Mouse (Mus musculus): ENCODE data around the gene Smarcd1. TPM values are rescaled to one million over a fixed set of nuclear protein-coding genes. Genes with fewer than 3 reads are reported as not detected.
A peak's percentile ranks its signal among the peaks of the same experiment; 100 is the strongest.
"Not testable (repeated sequence)": the region's sequence is repeated elsewhere in the genome, so short reads cannot be mapped to it uniquely, and the experiment has no call there.

Gene Smarcd1
- polyA plus RNA-seq, 1 experiment from 2014 or later: 135 TPM

DNA sequence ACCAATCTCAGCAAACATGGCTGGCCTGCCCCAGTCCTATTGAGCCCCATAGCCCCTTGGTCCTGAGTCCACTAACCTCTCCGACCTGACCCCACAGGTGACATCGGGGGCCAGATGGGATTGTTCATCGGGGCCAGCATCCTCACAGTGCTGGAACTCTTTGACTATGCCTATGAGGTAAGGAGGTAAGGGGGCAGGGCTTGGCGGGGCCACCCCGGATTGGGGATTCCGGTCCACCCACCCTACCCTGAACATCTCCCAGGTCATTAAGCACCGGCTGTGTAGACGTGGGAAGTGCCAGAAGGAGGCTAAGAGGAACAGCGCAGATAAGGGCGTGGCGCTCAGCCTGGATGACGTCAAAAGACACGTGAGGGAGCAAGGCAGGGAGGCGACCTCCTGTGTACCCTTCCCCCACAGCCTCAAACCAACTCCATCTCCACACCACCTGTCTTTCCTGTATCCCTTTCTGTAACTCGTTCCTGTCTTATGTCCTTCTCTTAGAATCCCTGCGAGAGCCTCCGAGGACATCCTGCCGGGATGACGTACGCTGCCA is 3.3 kb upstream of the Smarcd1 start:
- Histone ChIP-seq H3K4me3 (ENCODE audit: low read depth, low read length) (no peak overlapping the region), H3K4me1 (ENCODE audit: control insufficient read depth, insufficient read depth, low read length) (peaks cover 9% of the 10 kb centered on the region), H3K9ac (ENCODE audit: low read length) (no peak overlapping the region; the same call in 1 of the 2 replicates), H3K4me2 (ENCODE audit: low read depth) (no peak overlapping the region), H3K27ac (ENCODE audit: low read depth, low read length) (no peak overlapping the region), H3K9me3 (ENCODE audit: control insufficient read depth, low read length) (no peaks in the 10 kb centered on the region), H3K36me3 (ENCODE audit: control insufficient read depth, insufficient read depth, low read length) (no peaks in the 10 kb centered on the region), H3K27me3 (ENCODE audit: control insufficient read depth, insufficient read depth, low read length) (no peaks in the 10 kb centered on the region)
- DNase-seq (ENCODE audit: low spot score) (no peak), ATAC-seq (ENCODE audit: insufficient read depth, low FRiP score, low TSS enrichment) (no peak)
- WGBS: 34% methylated on average over 20 of the region's 20 CpGs

GRCm38 (mm10) chr15:99699715-99700114 is 2.2 kb upstream of the Smarcd1 start:
- 78% methylated on average over 10 of the region's 10 CpGs for whole genome bisulfite sequencing
- Histone ChIP-seq H3K9ac (ENCODE audit: low read length) (no peak overlapping the region), H3K27me3 (ENCODE audit: control insufficient read depth, insufficient read depth, low read length) (no peaks in the 10 kb centered on the region), H3K4me2 (ENCODE audit: low read depth) (no peak overlapping the region), H3K27ac (ENCODE audit: low read depth, low read length) (no peak overlapping the region), H3K9me3 (ENCODE audit: control insufficient read depth, low read length) (no peaks in the 10 kb centered on the region), H3K4me1 (ENCODE audit: control insufficient read depth, insufficient read depth, low read length) (peaks cover 18% of the 10 kb centered on the region), H3K4me3 (ENCODE audit: low read depth, low read length) (no peak overlapping the region), H3K36me3 (ENCODE audit: control insufficient read depth, insufficient read depth, low read length) (peaks cover 3% of the 10 kb centered on the region; the same call in 1 of the 2 replicates)
- ATAC-seq (ENCODE audit: insufficient read depth, low FRiP score, low TSS enrichment) (no peak), DNase-seq (ENCODE audit: low spot score) (no peak)

DNA sequence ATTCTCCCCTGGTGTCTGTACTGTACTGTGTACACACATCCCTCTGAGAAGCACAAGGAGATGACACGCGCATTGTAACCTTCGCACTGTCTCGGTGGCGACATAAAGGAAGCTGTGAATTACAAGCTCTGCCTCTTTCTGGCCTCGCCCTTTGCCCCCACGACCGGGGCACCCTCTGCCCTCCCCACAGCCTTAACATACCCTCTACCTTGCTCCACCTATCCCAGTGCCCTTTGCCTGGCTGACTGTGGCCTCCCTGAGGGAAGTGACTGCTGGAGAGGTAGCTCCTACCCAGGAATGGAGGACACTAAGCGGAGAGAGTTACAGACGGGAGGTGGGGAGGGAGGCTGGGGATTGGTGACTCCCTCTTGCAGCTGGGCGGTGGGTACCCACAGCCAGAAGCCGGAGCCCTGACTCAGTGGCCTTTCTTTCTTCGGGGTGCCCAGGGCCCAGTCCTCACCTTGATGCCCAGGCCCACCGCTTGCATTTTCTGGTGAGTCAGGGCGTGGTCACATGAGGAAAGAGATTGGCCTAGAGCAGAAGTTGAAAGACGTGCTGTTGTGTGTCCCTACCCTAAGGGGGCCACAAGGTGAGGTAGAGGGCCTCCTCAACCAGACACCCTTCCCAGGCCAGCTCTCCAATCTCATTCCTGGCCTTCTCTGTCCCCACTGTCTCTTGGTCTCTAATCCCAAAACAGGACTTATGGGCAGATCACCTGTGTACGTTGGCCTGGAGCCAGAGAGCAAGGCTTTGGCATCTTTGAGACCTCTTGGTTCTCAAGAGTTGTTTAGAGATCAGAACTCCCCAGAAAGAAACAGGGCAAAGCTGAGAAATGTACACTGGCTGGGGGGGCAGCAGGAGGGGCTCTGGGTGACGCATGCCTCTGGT is 1.5 kb upstream of the Smarcd1 start:
- Histone ChIP-seq H3K36me3 (ENCODE audit: control insufficient read depth, insufficient read depth, low read length) (peaks cover 3% of the 10 kb centered on the region), H3K4me2 (ENCODE audit: low read depth) (no peak overlapping the region), H3K27ac (ENCODE audit: low read depth, low read length) (no peak overlapping the region), H3K9ac (ENCODE audit: low read length) (no peak overlapping the region), H3K4me1 (ENCODE audit: control insufficient read depth, insufficient read depth, low read length) (peaks cover 18% of the 10 kb centered on the region), H3K4me3 (ENCODE audit: low read depth, low read length) (no peak overlapping the region), H3K9me3 (ENCODE audit: control insufficient read depth, low read length) (no peaks in the 10 kb centered on the region), H3K27me3 (ENCODE audit: control insufficient read depth, insufficient read depth, low read length) (no peaks in the 10 kb centered on the region)
- ATAC-seq (ENCODE audit: insufficient read depth, low FRiP score, low TSS enrichment) (no peak), DNase-seq (ENCODE audit: low spot score) (no peak)
- 88% methylated on average over 18 of the region's 18 CpGs for whole genome bisulfite sequencing

GRCm38 (mm10) chr15:99701640-99701998 is 310 bp upstream of the Smarcd1 start:
- Histone ChIP-seq H3K9ac (ENCODE audit: low read length) (peak overlapping the region; percentile 99), H3K4me2 (ENCODE audit: low read depth) (peak overlapping the region; percentile 63)
- H3K27ac ChIP-seq (ENCODE audit: low read depth, low read length): not testable (repeated sequence)

GRCm38 (mm10) chr15:99703104-99703503 is 1.2 kb downstream of the Smarcd1 start:
- H3K36me3 ChIP-seq (ENCODE audit: control insufficient read depth, insufficient read depth, low read length): peaks cover 19% of the 10 kb centered on the region
- 64% methylated on average over 9 of the region's 9 CpGs for WGBS

More at GRCm38 (mm10) chr15:99701640-99701998, 310 bp upstream of the Smarcd1 start:
- Histone ChIP-seq H3K4me1 (ENCODE audit: control insufficient read depth, insufficient read depth, low read length) (peaks cover 18% of the 10 kb centered on the region), H3K4me3 (ENCODE audit: low read depth, low read length) (peak overlapping the region; percentile 85)
- H3K27me3 ChIP-seq (ENCODE audit: control insufficient read depth, insufficient read depth, low read length); DNase-seq (ENCODE audit: low spot score); H3K36me3 ChIP-seq (ENCODE audit: control insufficient read depth, insufficient read depth, low read length); ATAC-seq (ENCODE audit: insufficient read depth, low FRiP score, low TSS enrichment); H3K9me3 ChIP-seq (ENCODE audit: control insufficient read depth, low read length): not testable (repeated sequence)
- WGBS: 45% methylated on average over 16 of the region's 16 CpGs

DNA sequence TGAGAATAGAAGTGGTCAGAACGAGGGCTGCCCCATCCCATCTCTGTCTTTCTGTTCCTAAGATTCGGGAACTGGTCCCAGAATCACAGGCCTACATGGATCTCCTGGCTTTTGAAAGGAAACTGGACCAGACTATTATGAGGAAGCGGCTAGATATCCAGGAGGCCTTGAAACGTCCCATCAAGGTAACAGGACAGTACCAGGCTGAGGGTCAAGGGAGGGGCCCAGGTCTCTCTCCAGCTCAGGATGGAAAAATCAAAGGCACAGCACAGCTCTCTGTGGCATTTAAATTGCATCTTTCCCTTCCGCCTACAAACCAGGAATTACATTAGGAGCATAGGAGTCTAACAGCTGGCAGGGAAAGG is 1.7 kb downstream of the Smarcd1 start:
- Histone ChIP-seq H3K27me3 (ENCODE audit: control insufficient read depth, insufficient read depth, low read length) (no peaks in the 10 kb centered on the region), H3K4me1 (ENCODE audit: control insufficient read depth, insufficient read depth, low read length) (peaks cover 18% of the 10 kb centered on the region), H3K36me3 (ENCODE audit: control insufficient read depth, insufficient read depth, low read length) (peaks cover 21% of the 10 kb centered on the region), H3K9me3 (ENCODE audit: control insufficient read depth, low read length) (no peaks in the 10 kb centered on the region), H3K4me3 (ENCODE audit: low read depth, low read length) (peak overlapping the region; percentile 85), H3K27ac (ENCODE audit: low read depth, low read length) (peak overlapping the region; percentile 91), H3K4me2 (ENCODE audit: low read depth) (peak overlapping the region; percentile 63), H3K9ac (ENCODE audit: low read length) (peak overlapping the region; percentile 99)
- no peak for ATAC-seq (ENCODE audit: insufficient read depth, low FRiP score, low TSS enrichment)
- no peak for DNase-seq (ENCODE audit: low spot score)
- WGBS: 65% methylated on average over 5 of the region's 5 CpGs

More at GRCm38 (mm10) chr15:99703104-99703503, 1.2 kb downstream of the Smarcd1 start:
- ATAC-seq (ENCODE audit: insufficient read depth, low FRiP score, low TSS enrichment) (no peak), DNase-seq (ENCODE audit: low spot score) (no peak)
- Histone ChIP-seq H3K4me1 (ENCODE audit: control insufficient read depth, insufficient read depth, low read length) (peaks cover 18% of the 10 kb centered on the region), H3K9me3 (ENCODE audit: control insufficient read depth, low read length) (no peaks in the 10 kb centered on the region), H3K4me2 (ENCODE audit: low read depth) (peak overlapping the region; percentile 63), H3K27me3 (ENCODE audit: control insufficient read depth, insufficient read depth, low read length) (no peaks in the 10 kb centered on the region), H3K4me3 (ENCODE audit: low read depth, low read length) (peak overlapping the region; percentile 85), H3K9ac (ENCODE audit: low read length) (peak overlapping the region; percentile 99), H3K27ac (ENCODE audit: low read depth, low read length) (peak overlapping the region; percentile 96; the same call in 1 of the 2 replicates)

DNA sequence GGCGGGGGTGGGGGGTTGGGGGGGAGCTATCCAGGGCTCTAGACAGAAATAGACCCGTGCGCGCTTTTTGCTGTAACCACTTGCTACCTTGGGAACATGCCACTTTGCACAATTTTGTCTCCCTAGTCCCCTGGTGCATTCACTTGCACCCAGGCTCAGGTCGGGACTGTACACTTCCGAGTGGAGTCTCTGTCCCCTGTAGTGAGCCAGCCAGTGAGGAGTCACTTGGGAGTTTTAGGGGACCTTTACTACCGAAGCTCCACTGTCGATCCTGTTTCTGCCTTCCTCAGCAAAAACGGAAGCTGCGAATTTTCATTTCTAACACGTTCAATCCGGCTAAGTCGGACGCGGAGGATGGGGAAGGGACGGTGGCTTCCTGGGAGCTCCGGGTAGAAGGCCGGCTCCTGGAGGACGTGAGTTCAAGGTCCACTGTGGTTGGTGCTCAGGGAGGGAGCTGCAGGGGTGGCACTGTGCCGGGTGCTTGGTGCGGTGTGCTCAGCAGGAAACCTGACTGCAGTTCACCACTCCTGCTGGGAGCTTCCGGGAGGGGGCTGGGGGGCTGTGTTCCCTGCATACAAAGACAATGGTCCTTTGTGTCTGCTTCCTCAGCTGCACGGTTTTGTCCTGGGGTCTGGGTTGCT is 2.2 kb downstream of the Smarcd1 start:
- Histone ChIP-seq H3K4me1 (ENCODE audit: control insufficient read depth, insufficient read depth, low read length) (peaks cover 18% of the 10 kb centered on the region), H3K4me2 (ENCODE audit: low read depth) (peak overlapping the region; percentile 63), H3K27me3 (ENCODE audit: control insufficient read depth, insufficient read depth, low read length) (no peaks in the 10 kb centered on the region), H3K36me3 (ENCODE audit: control insufficient read depth, insufficient read depth, low read length) (peaks cover 26% of the 10 kb centered on the region), H3K27ac (ENCODE audit: low read depth, low read length) (peak overlapping the region; percentile 91), H3K9me3 (ENCODE audit: control insufficient read depth, low read length) (no peaks in the 10 kb centered on the region), H3K4me3 (ENCODE audit: low read depth, low read length) (peak overlapping the region; percentile 85), H3K9ac (ENCODE audit: low read length) (peak overlapping the region; percentile 99)
- WGBS: 33% methylated on average over 23 of the region's 23 CpGs
- peak; percentile 53 for DNase-seq (ENCODE audit: low spot score)
- ATAC-seq (ENCODE audit: insufficient read depth, low FRiP score, low TSS enrichment): no peak

DNA sequence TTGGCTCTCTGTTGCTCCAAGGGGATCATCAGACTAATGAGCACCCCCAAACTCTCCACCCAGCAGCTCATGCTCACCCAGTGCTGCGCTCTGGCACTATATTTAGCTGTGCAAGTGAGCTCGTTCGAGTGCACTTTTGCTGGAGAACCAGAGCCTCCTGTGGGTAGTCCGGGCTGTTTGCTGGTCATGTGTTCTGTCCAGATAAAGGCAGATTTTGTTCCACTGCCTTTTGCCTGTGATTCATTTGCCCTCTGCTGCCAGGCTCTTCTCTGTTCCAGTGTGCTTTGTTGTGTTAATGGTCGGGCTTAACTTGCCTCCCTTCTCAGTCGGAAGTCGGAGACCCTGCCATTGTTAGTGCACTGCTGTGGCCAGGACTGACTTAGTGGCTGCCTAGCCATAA is 3.0 kb downstream of the Smarcd1 start:
- Histone ChIP-seq H3K36me3 (ENCODE audit: control insufficient read depth, insufficient read depth, low read length) (peaks cover 31% of the 10 kb centered on the region), H3K27me3 (ENCODE audit: control insufficient read depth, insufficient read depth, low read length) (no peaks in the 10 kb centered on the region), H3K4me2 (ENCODE audit: low read depth) (peak overlapping the region; percentile 63), H3K27ac (ENCODE audit: low read depth, low read length) (peak overlapping the region; percentile 91), H3K4me1 (ENCODE audit: control insufficient read depth, insufficient read depth, low read length) (peaks cover 18% of the 10 kb centered on the region), H3K9me3 (ENCODE audit: control insufficient read depth, low read length) (no peaks in the 10 kb centered on the region), H3K4me3 (ENCODE audit: low read depth, low read length) (peak overlapping the region; percentile 85), H3K9ac (ENCODE audit: low read length) (peak overlapping the region; percentile 99)
- DNase-seq (ENCODE audit: low spot score) (peak; percentile 57), ATAC-seq (ENCODE audit: insufficient read depth, low FRiP score, low TSS enrichment) (peak; percentile 45; the same call in 1 of the 2 replicates)
- 35% methylated on average over 7 of the region's 7 CpGs for WGBS

Measured in neural tube, embryonic 11.5 days (tissue).